Mouse (Mus musculus): ENCODE measurements around the gene Wdr48. TPM values are rescaled to one million over a fixed set of nuclear protein-coding genes. Genes with fewer than 3 reads are reported as not detected.

Wdr48 gene
- polyA plus RNA-seq, 1 experiment from 2014 or later, result 35.6 TPM

- Histone ChIP-seq H3K9ac (no peak overlapping the region), H3K27me3 (replicated peaks) (no peaks in the 10 kb centered on the region), H3K4me1 (peaks cover 9% of the 10 kb centered on the region), H3K4me3 (no peak overlapping the region), H3K36me3 (0 out of 2 replicates have a peak, but pooled peaks cover 2% of the 10 kb centered on the region), H3K4me2 (no peak overlapping the region), H3K9me3 (no peaks in the 10 kb centered on the region), H3K27ac (replicated peaks) (no peak overlapping the region)
- 42% methylated on average over 2 of the region's 2 CpGs for WGBS
- ATAC-seq (ENCODE audit: extremely low read depth, insufficient number of reproducible peaks, low FRiP score, low TSS enrichment), result no peak
Measured at GRCm38 (mm10) chr9:119890692-119891091, 4.0 kb upstream of the Wdr48 start.

DNA sequence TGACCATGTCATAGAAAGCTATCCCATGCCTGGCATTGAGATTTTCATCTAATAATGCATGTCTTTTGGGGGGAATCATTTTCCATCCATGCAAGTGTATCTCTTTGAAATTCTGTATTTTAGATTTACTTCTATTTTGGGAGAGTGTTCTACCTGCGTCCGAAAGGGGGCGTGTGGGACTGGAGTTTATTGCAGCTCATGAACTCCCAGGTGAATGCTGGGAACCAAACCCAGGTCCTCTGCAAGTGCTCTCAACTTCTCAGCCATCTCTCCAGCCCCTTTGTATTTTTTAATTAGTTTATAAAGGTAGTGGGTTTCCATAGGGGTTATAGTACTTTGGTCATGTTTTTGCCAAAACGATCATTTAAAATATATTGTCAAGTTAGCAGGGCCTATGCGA is 797 bp upstream of the Wdr48 start:
- Histone ChIP-seq H3K9ac (no peak overlapping the region), H3K27ac (replicated peaks) (peak overlapping the region; percentile 83; the same call in 1 of the 2 replicates), H3K9me3 (no peaks in the 10 kb centered on the region), H3K27me3 (replicated peaks) (no peaks in the 10 kb centered on the region), H3K4me2 (peak overlapping the region; percentile 94), H3K4me3 (no peak overlapping the region), H3K36me3 (0 out of 2 replicates have a peak, but pooled peaks cover 2% of the 10 kb centered on the region), H3K4me1 (peaks cover 19% of the 10 kb centered on the region)
- WGBS, result 81% methylated on average over 5 of the region's 5 CpGs
- no peak for ATAC-seq (ENCODE audit: extremely low read depth, insufficient number of reproducible peaks, low FRiP score, low TSS enrichment)

DNA sequence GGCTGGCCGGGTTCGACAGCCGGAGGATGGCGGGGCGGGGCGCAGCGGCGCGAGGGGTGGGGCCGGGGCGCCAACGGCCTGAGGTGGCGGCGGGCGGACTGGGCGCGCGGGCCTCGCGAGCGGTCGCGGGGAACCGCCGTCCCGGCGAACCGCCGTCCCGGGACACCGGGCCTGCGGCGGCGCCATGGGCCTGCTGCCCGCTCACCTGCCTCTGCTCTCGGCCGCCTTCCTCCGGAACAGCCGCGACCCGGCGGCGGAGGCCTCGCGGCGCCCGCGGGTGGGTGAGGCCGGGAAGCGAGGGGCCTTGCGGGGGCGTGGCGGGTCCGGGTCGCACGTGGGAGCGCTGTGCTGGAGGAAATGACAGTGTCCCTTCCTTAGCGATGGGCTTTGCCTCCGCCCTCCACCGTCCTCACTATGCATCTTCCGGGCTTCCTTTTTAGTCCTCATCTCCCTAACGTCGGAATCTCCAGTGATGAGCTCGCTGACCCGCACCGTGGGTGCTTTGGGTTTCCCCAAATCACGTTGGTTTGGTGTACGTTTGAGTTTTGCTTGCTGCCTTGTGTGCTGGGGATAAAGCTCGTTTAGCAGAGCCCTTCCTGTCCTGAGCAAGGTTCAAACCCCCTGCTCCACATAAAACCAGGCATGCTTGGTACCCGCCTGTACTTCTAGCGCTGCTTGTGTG is 503 bp downstream of the Wdr48 start:
- H3K4me2 ChIP-seq, result peak overlapping the region; percentile 94
- H3K36me3 ChIP-seq, result peaks cover 10% of the 10 kb centered on the region; the same call in 1 of the 2 replicates
- peak; percentile 64 for ATAC-seq (ENCODE audit: extremely low read depth, insufficient number of reproducible peaks, low FRiP score, low TSS enrichment)
- under 1% methylated on average over 68 of the region's 71 CpGs for WGBS
- peak overlapping the region; percentile 88 for H3K4me3 ChIP-seq
- H3K27ac ChIP-seq (replicated peaks), result peak overlapping the region; percentile 83
- no peaks in the 10 kb centered on the region for H3K9me3 ChIP-seq
- peaks cover 19% of the 10 kb centered on the region for H3K4me1 ChIP-seq
- peak overlapping the region; percentile 96 for H3K9ac ChIP-seq
- no peaks in the 10 kb centered on the region for H3K27me3 ChIP-seq (replicated peaks)

DNA sequence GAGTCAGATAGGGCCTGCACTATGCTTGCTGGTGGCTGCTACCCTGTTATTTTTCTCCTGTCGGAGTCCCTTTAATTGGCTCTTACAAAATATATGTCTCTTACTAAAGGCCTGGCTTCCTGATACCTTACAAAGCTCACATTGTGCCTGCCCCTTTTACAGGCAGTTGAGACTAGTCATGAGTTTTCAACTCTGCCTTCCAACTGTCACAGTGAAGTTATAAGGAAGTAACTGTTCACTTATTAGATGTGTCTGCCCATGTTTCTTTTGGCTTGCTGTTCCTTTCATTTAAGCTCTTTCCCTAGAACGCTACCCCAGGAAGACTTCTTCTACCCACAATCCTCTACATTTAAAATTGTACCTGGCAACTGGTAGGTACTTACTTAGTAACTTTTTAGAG is 4.8 kb downstream of the Wdr48 start:
- H3K4me1 ChIP-seq, result peaks cover 15% of the 10 kb centered on the region
- ATAC-seq (ENCODE audit: extremely low read depth, insufficient number of reproducible peaks, low FRiP score, low TSS enrichment), result no peak
- WGBS, result 87% methylated on average over 2 of the region's 2 CpGs

DNA sequence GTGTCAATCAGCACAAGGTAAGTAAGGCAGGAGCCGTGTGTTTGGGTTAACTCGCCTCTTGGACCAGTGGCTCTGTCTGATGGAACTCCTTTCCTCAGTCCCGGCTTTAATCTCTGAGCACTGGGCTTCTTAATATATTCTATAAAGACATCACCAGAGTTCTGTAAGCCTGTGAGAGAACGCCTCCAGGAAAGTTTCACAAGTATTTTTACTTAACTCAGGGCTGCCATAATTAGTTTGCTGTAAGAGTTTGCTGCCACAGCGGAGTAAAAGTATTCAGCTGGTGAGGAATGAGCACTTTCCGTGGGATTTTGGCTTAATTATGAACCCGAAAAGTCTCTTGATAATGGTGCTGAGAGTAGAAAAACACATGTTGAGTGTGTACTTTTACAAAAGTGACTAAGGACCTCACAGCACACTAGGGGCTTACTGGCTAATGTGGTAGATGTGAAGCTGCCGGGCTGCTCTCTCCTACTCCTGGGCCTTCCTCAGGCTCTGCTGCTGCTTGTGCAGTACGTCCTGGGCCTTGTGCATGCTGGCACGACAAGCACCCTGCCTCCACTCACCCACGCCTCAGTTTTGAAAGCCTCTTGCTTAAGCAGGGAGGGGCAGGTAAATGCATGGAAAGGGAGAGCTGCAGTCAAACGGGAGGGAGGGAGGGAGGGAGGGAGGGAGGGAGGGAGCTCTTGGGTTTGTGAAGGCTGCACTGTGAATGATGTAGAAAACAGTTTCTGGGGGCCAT is 7.9 kb downstream of the Wdr48 start:
- Histone ChIP-seq H3K9me3 (no peaks in the 10 kb centered on the region), H3K9ac (no peak overlapping the region), H3K4me3 (no peak overlapping the region), H3K36me3 (peaks cover 70% of the 10 kb centered on the region), H3K27me3 (replicated peaks) (no peaks in the 10 kb centered on the region), H3K27ac (replicated peaks) (no peak overlapping the region), H3K4me2 (no peak overlapping the region), H3K4me1 (no peaks in the 10 kb centered on the region)
- 81% methylated on average over 12 of the region's 12 CpGs for WGBS
- ATAC-seq (ENCODE audit: extremely low read depth, insufficient number of reproducible peaks, low FRiP score, low TSS enrichment), result no peak

More for the DNA sequence above, 4.8 kb downstream of the Wdr48 start:
- Histone ChIP-seq H3K27me3 (replicated peaks) (no peaks in the 10 kb centered on the region), H3K4me3 (no peak overlapping the region), H3K9me3 (no peaks in the 10 kb centered on the region), H3K27ac (replicated peaks) (no peak overlapping the region), H3K36me3 (peaks cover 40% of the 10 kb centered on the region), H3K4me2 (no peak overlapping the region), H3K9ac (no peak overlapping the region)

GRCm38 (mm10) chr9:119908708-119909107 is 14.0 kb downstream of the Wdr48 start:
- H3K9ac ChIP-seq, result no peak overlapping the region
- peaks cover 98% of the 10 kb centered on the region for H3K36me3 ChIP-seq
- WGBS, result 94% methylated on average over 3 of the region's 3 CpGs
- no peak overlapping the region for H3K4me3 ChIP-seq
- H3K4me2 ChIP-seq, result no peak overlapping the region
- no peaks in the 10 kb centered on the region for H3K4me1 ChIP-seq
- no peak overlapping the region for H3K27ac ChIP-seq (replicated peaks)
- no peaks in the 10 kb centered on the region for H3K27me3 ChIP-seq (replicated peaks)
- no peak for ATAC-seq (ENCODE audit: extremely low read depth, insufficient number of reproducible peaks, low FRiP score, low TSS enrichment)
- H3K9me3 ChIP-seq, result no peaks in the 10 kb centered on the region

DNA sequence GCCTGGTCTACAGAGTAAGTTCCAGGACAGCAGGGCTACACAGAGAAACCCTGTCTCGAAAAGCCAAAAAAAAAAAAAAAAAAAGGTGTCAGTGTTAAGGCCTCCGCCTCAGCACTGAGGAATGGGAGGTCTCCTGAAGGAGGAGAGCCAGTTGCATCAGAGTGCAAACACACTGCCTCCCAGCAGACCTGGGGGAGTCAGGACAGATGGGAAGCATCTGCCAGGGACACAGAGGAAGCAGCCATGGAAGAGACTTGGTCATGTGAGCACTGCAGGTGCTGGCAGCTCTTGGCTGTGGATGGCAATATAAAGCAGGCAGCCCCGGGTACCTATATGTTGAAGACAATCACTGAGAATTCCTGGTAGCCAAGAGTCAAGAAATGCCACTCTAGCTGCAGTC is 15.3 kb downstream of the Wdr48 start:
- Histone ChIP-seq H3K4me2 (no peak overlapping the region), H3K4me3 (no peak overlapping the region), H3K27me3 (replicated peaks) (no peaks in the 10 kb centered on the region), H3K9ac (no peak overlapping the region), H3K27ac (replicated peaks) (no peak overlapping the region), H3K36me3 (peaks cover 98% of the 10 kb centered on the region), H3K9me3 (no peaks in the 10 kb centered on the region), H3K4me1 (no peaks in the 10 kb centered on the region)
- ATAC-seq (ENCODE audit: extremely low read depth, insufficient number of reproducible peaks, low FRiP score, low TSS enrichment), result no peak
- 82% methylated on average over 3 of the region's 3 CpGs for WGBS

DNA sequence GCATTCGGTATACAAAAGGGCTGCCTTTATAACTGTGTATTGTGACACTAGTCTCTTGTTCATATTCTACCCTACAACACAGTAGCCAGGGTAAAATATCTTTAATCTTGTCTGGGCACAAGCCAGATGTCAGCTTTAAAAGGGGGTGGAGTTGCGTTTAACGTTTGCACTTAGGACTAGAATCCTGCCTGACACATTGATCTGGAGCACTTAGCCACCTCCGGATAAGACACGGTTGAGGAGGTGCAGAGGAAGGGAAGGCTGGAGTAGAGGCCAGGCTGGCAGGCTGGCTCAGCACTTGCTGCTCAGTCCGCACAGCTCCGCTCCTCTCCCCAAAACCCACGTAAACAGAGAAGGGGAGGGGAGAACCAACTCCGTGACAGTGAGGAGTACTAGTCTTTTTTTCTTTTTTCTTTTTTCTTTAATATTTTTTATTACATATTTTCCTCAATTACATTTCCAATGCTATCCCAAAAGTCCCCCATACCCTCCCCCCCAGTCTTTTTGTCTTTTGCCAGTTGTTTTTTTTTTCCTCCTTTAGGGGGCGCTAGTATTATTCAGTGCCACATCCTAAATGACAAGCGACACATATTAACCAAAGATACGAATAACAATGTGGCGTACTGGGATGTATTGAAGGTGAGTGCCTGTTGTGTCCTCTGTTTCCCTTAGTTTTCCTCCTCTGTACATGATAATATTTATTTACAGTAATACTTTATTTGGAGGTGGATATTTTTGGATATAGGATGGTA is 18.6 kb downstream of the Wdr48 start:
- Histone ChIP-seq H3K27me3 (replicated peaks) (no peaks in the 10 kb centered on the region), H3K4me3 (no peak overlapping the region), H3K36me3 (peaks cover 98% of the 10 kb centered on the region), H3K4me2 (no peak overlapping the region), H3K9ac (no peak overlapping the region), H3K27ac (replicated peaks) (no peak overlapping the region), H3K4me1 (no peaks in the 10 kb centered on the region), H3K9me3 (no peaks in the 10 kb centered on the region)
- ATAC-seq (ENCODE audit: extremely low read depth, insufficient number of reproducible peaks, low FRiP score, low TSS enrichment), result no peak
- 72% methylated on average over 13 of the region's 13 CpGs for WGBS

- H3K4me3 ChIP-seq, result no peak overlapping the region
- no peak overlapping the region for H3K27ac ChIP-seq (replicated peaks)
- H3K9ac ChIP-seq, result no peak overlapping the region
- H3K36me3 ChIP-seq, result peaks cover 96% of the 10 kb centered on the region
- WGBS, result 94% methylated on average over 1 of the region's 1 CpGs
- no peak overlapping the region for H3K4me2 ChIP-seq
- ATAC-seq (ENCODE audit: extremely low read depth, insufficient number of reproducible peaks, low FRiP score, low TSS enrichment), result no peak
- H3K9me3 ChIP-seq, result no peaks in the 10 kb centered on the region
- H3K4me1 ChIP-seq, result no peaks in the 10 kb centered on the region
- no peaks in the 10 kb centered on the region for H3K27me3 ChIP-seq (replicated peaks)
Measured at GRCm38 (mm10) chr9:119919858-119920257, 25.2 kb downstream of the Wdr48 start.

- no peak overlapping the region for H3K9ac ChIP-seq
- H3K27ac ChIP-seq (replicated peaks), result no peak overlapping the region
- H3K9me3 ChIP-seq, result no peaks in the 10 kb centered on the region
- 56% methylated on average over 4 of the region's 4 CpGs for WGBS
- H3K4me2 ChIP-seq, result no peak overlapping the region
- no peak overlapping the region for H3K4me3 ChIP-seq
- no peaks in the 10 kb centered on the region for H3K27me3 ChIP-seq (replicated peaks)
- no peaks in the 10 kb centered on the region for H3K4me1 ChIP-seq
- H3K36me3 ChIP-seq, result peaks cover 97% of the 10 kb centered on the region
- no peak for ATAC-seq (ENCODE audit: extremely low read depth, insufficient number of reproducible peaks, low FRiP score, low TSS enrichment)
Measured at GRCm38 (mm10) chr9:119923462-119923861, 28.8 kb downstream of the Wdr48 start.

- H3K27ac ChIP-seq (replicated peaks), result no peak overlapping the region
- H3K9me3 ChIP-seq, result no peaks in the 10 kb centered on the region
- H3K27me3 ChIP-seq (replicated peaks), result no peaks in the 10 kb centered on the region
- H3K4me2 ChIP-seq, result no peak overlapping the region
- peaks cover 97% of the 10 kb centered on the region for H3K36me3 ChIP-seq
- H3K4me3 ChIP-seq, result no peak overlapping the region
- H3K4me1 ChIP-seq, result no peaks in the 10 kb centered on the region
- no peak overlapping the region for H3K9ac ChIP-seq
- 91% methylated on average over 16 of the region's 16 CpGs for WGBS
- no peak for ATAC-seq (ENCODE audit: extremely low read depth, insufficient number of reproducible peaks, low FRiP score, low TSS enrichment)
Measured at GRCm38 (mm10) chr9:119925120-119925657, 30.5 kb downstream of the Wdr48 start.
